Mouse (Mus musculus) liver, postnatal 0 days (tissue): ENCODE measurements around the gene Fam71b. TPM values are rescaled to one million over a fixed set of nuclear protein-coding genes. Genes with fewer than 3 reads are reported as not detected.

Experiments used
- ATAC-seq: fragments of 200-750 bp; cut with Nextera tagmentation; 2 replicates; pipeline ENCODE4 v1.8.0; 2017; ENCODE audit warnings: mild to moderate bottlenecking, moderate library complexity
- DNase-seq: peaks from one replicate; pipeline ENCODE4 v3.0.0-alpha.2; 2016
- H3K27ac ChIP-seq: fragments of 300-500 bp; sonication (generic); 2 replicates; pipeline ENCODE4 v1.5.1; 2014; ENCODE audit warnings: antibody characterized with exemption, moderate library complexity, mild to moderate bottlenecking, low read depth
- H3K27me3 ChIP-seq: fragments of 300-500 bp; sonication (generic); 2 replicates; pipeline ENCODE4 v1.6.1; 2014; ENCODE audit warnings: low read length, control low read depth, mixed read lengths; ENCODE audit not compliant: insufficient read depth
- H3K36me3 ChIP-seq: fragments of 300-500 bp; sonication (generic); replicated peaks from 2 replicates; pipeline ENCODE4 v1.6.1; 2014; ENCODE audit warnings: mild to moderate bottlenecking, control low read depth, low read length, moderate library complexity, mixed read lengths; ENCODE audit not compliant: insufficient read depth
- H3K4me1 ChIP-seq: fragments of 300-500 bp; sonication (generic); 2 replicates; pipeline ENCODE4 v1.6.1; 2014; ENCODE audit warnings: antibody characterized with exemption, mild to moderate bottlenecking, control low read depth; ENCODE audit not compliant: insufficient read depth
- H3K4me2 ChIP-seq: fragments of 300-500 bp; sonication (generic); 2 replicates; pipeline ENCODE4 v1.6.1; 2014; ENCODE audit warnings: low read depth, mild to moderate bottlenecking, low read length, moderate library complexity, mixed read lengths
- H3K4me3 ChIP-seq: fragments of 300-500 bp; sonication (generic); 2 replicates; pipeline ENCODE4 v1.5.1; 2014; ENCODE audit warnings: low read depth, low read length
- H3K9ac ChIP-seq: fragments of 300-500 bp; sonication (generic); replicated peaks from 2 replicates; pipeline ENCODE4 v1.6.1; 2014; ENCODE audit warnings: mild to moderate bottlenecking, moderate library complexity
- H3K9me3 ChIP-seq: fragments of 300-500 bp; sonication (generic); 2 replicates; pipeline ENCODE4 v1.6.1; 2016; ENCODE audit warnings: mild to moderate bottlenecking, control low read depth, low read length, mixed read lengths
- CTCF ChIP-seq: sonication (generic); IDR thresholded peaks from 2 replicates; pipeline ENCODE4 v1.5.1; 2016; ENCODE audit warnings: antibody characterized with exemption, low read depth
- EP300 ChIP-seq: IDR thresholded peaks from 2 replicates; pipeline ENCODE4 v1.6.1; 2016; ENCODE audit warnings: antibody characterized with exemption, low read depth, mild to moderate bottlenecking
- WGBS: fragments of 180-500 bp; shearing (Covaris S2); extraction: QIAGEN DNeasy Blood & Tissue Kit; methylation state at CpG from one replicate; pipeline ENCODE4 v1.1.7; 2014; ENCODE audit not compliant: insufficient replicate concordance; 5-methylcytosine and 5-hydroxymethylcytosine counted together
- polyA plus RNA-seq: library from polyadenylated mRNA; unstranded; fragments of >200 nt; fragmentation: Nextera tagmentation; extraction: Ambion mirVana; gene quantifications from 2 replicates; pipeline ENCODE4 v1.2.1, GENCODE M21; 2015

Fam71b gene
- polyA plus RNA-seq, 1 experiment from 2014 or later, result not detected

- Histone ChIP-seq H3K9ac (no peak within 1 kb of the TSS), H3K4me1 (no peaks in the 10 kb centered on the region; the same call in 1 of the 2 replicates), H3K4me2 (no peak within 1 kb of the TSS), H3K27me3 (no peaks in the 10 kb centered on the region), H3K4me3 (no peak within 1 kb of the TSS), H3K27ac (no peak within 1 kb of the TSS), H3K36me3 (no peaks in the 10 kb centered on the region), H3K9me3 (no peaks in the 10 kb centered on the region)
- TF ChIP-seq CTCF, result no peak
- TF ChIP-seq EP300, result no peak
- WGBS, result 60% methylated on average over 13 of the region's 13 CpGs
- ATAC-seq (no peak), DNase-seq (no peak)
These were observed 6.8 kb upstream of the Fam71b start, which contains the start of gene Itk for GRCm38 (mm10) chr11:46389336-46390117. TSS of gene Itk (minus strand) at chr11:46389515.

GRCm38 (mm10) chr11:46390621-46391020, 5.7 kb upstream of the Fam71b start:
- no peak for ATAC-seq
- Histone ChIP-seq H3K4me2 (no peak overlapping the region), H3K36me3 (no peaks in the 10 kb centered on the region)

GRCm38 (mm10) chr11:46392890-46393289, 3.5 kb upstream of the Fam71b start:
- no peak overlapping the region for H3K4me3 ChIP-seq
- H3K27ac ChIP-seq, result no peak overlapping the region
- H3K9ac ChIP-seq, result no peak overlapping the region
- DNase-seq (no peak), ATAC-seq (no peak)
- H3K4me2 ChIP-seq, result no peak overlapping the region
- no peaks in the 10 kb centered on the region for H3K27me3 ChIP-seq
- WGBS, result 53% methylated on average over 7 of the region's 7 CpGs
- peaks cover 9% of the 10 kb centered on the region for H3K4me1 ChIP-seq
- no peak for TF ChIP-seq CTCF
- H3K36me3 ChIP-seq, result no peaks in the 10 kb centered on the region
- H3K9me3 ChIP-seq, result no peaks in the 10 kb centered on the region

More at GRCm38 (mm10) chr11:46390621-46391020, 5.7 kb upstream of the Fam71b start:
- TF ChIP-seq CTCF, result no peak
- TF ChIP-seq EP300, result no peak
- no peak overlapping the region for H3K9ac ChIP-seq
- no peak for DNase-seq
- H3K27ac ChIP-seq, result no peak overlapping the region
- 53% methylated on average over 3 of the region's 3 CpGs for WGBS
- H3K4me3 ChIP-seq, result no peak overlapping the region
- H3K27me3 ChIP-seq, result no peaks in the 10 kb centered on the region
- H3K9me3 ChIP-seq, result no peaks in the 10 kb centered on the region
- H3K4me1 ChIP-seq, result no peaks in the 10 kb centered on the region

GRCm38 (mm10) chr11:46393413-46393812, 2.9 kb upstream of the Fam71b start:
- DNase-seq (no peak), ATAC-seq (no peak)
- no peaks in the 10 kb centered on the region for H3K27me3 ChIP-seq
- no peaks in the 10 kb centered on the region for H3K9me3 ChIP-seq
- peaks cover 9% of the 10 kb centered on the region for H3K4me1 ChIP-seq
- no peak overlapping the region for H3K4me2 ChIP-seq
- H3K4me3 ChIP-seq, result no peak overlapping the region
- TF ChIP-seq EP300, result no peak
- TF ChIP-seq CTCF, result no peak
- no peak overlapping the region for H3K27ac ChIP-seq
- WGBS, result 69% methylated on average over 4 of the region's 4 CpGs
- H3K9ac ChIP-seq, result no peak overlapping the region
- no peaks in the 10 kb centered on the region for H3K36me3 ChIP-seq

GRCm38 (mm10) chr11:46395088-46395487, 1.3 kb upstream of the Fam71b start:
- no peak for DNase-seq
- Histone ChIP-seq H3K4me2 (no peak overlapping the region), H3K9me3 (no peaks in the 10 kb centered on the region), H3K9ac (no peak overlapping the region), H3K27me3 (no peaks in the 10 kb centered on the region), H3K4me3 (no peak overlapping the region), H3K4me1 (peaks cover 20% of the 10 kb centered on the region), H3K36me3 (no peaks in the 10 kb centered on the region), H3K27ac (no peak overlapping the region)
- 77% methylated on average over 2 of the region's 2 CpGs for WGBS
- ATAC-seq, result no peak
- TF ChIP-seq CTCF (no peak), EP300 (no peak)

GRCm38 (mm10) chr11:46395698-46396097, 661 bp upstream of the Fam71b start:
- Histone ChIP-seq H3K4me2 (no peak overlapping the region), H3K27me3 (no peaks in the 10 kb centered on the region), H3K4me3 (no peak overlapping the region), H3K4me1 (peaks cover 20% of the 10 kb centered on the region), H3K9me3 (no peaks in the 10 kb centered on the region), H3K9ac (no peak overlapping the region), H3K27ac (no peak overlapping the region), H3K36me3 (no peaks in the 10 kb centered on the region)
- no peak for DNase-seq
- 84% methylated on average over 2 of the region's 2 CpGs for whole genome bisulfite sequencing
- ATAC-seq, result no peak
- TF ChIP-seq EP300, result no peak
- no peak for TF ChIP-seq CTCF

GRCm38 (mm10) chr11:46396860-46397179, 461 bp downstream of the Fam71b start:
- no peak overlapping the region for H3K4me2 ChIP-seq
- ATAC-seq (no peak), DNase-seq (no peak)
- peaks cover 24% of the 10 kb centered on the region for H3K4me1 ChIP-seq
- no peaks in the 10 kb centered on the region for H3K36me3 ChIP-seq
- H3K27ac ChIP-seq, result no peak overlapping the region
- H3K9me3 ChIP-seq, result no peaks in the 10 kb centered on the region
- H3K4me3 ChIP-seq, result no peak overlapping the region
- no peaks in the 10 kb centered on the region for H3K27me3 ChIP-seq
- 60% methylated on average over 4 of the region's 4 CpGs for WGBS
- H3K9ac ChIP-seq, result no peak overlapping the region
- TF ChIP-seq EP300, result no peak
- no peak for TF ChIP-seq CTCF
